Mouse (Mus musculus) embryonic facial prominence, embryonic 15.5 days (tissue): ENCODE data around the gene Shisa4. TPM values are rescaled to one million over a fixed set of nuclear protein-coding genes. Genes with fewer than 3 reads are reported as not detected.
A peak's percentile ranks its signal among the peaks of the same experiment; 100 is the strongest.
"Not testable (repeated sequence)": the region's sequence is repeated elsewhere in the genome, so short reads cannot be mapped to it uniquely, and the experiment has no call there.

ENCODE experiments used
- ATAC-seq: fragments of 200-750 bp; cut with Nextera tagmentation; 2 replicates; pipeline ENCODE4 v1.8.0; 2017; ENCODE audit warnings: low read depth, moderate TSS enrichment; ENCODE audit not compliant: insufficient number of reproducible peaks, low FRiP score, low TSS enrichment
- H3K27ac ChIP-seq: fragments of 300-500 bp; sonication (generic); replicated peaks from 2 replicates; pipeline ENCODE4 v1.5.1; 2015; ENCODE audit warnings: mild to moderate bottlenecking, inconsistent platforms
- H3K27me3 ChIP-seq: fragments of 300-500 bp; sonication (generic); 2 replicates; pipeline ENCODE4 v1.6.1; 2015; ENCODE audit warnings: inconsistent platforms
- H3K36me3 ChIP-seq: fragments of 300-500 bp; sonication (generic); 2 replicates; pipeline ENCODE4 v1.6.1; 2015; ENCODE audit warnings: mild to moderate bottlenecking, inconsistent platforms
- H3K4me1 ChIP-seq: fragments of 300-500 bp; sonication (generic); 2 replicates; pipeline ENCODE4 v1.6.1; 2015; ENCODE audit warnings: inconsistent platforms
- H3K4me2 ChIP-seq: fragments of 300-500 bp; sonication (generic); replicated peaks from 2 replicates; pipeline ENCODE4 v1.6.1; 2015; ENCODE audit warnings: mild to moderate bottlenecking, inconsistent platforms
- H3K4me3 ChIP-seq: fragments of 300-500 bp; sonication (generic); replicated peaks from 2 replicates; pipeline ENCODE4 v1.5.1; 2015; ENCODE audit warnings: mild to moderate bottlenecking, inconsistent platforms
- H3K9ac ChIP-seq: fragments of 300-500 bp; sonication (generic); 2 replicates; pipeline ENCODE4 v1.6.1; 2015; ENCODE audit warnings: inconsistent platforms
- H3K9me3 ChIP-seq: fragments of 300-500 bp; sonication (generic); replicated peaks from 2 replicates; pipeline ENCODE4 v1.6.1; 2016; ENCODE audit warnings: inconsistent platforms
- WGBS: fragments of 180-500 bp; shearing (Covaris S2); methylation state at CpG from one replicate; pipeline ENCODE4 v1.1.7; 2015; 5-methylcytosine and 5-hydroxymethylcytosine counted together
- polyA plus RNA-seq: library from polyadenylated mRNA; unstranded; fragments of >200 nt; fragmentation: Nextera tagmentation; extraction: Ambion mirVana; gene quantifications from 2 replicates; pipeline ENCODE4 v1.2.1, GENCODE M21; 2015

The Shisa4 gene
- polyA plus RNA-seq, 1 experiment from 2014 or later = 30.8 TPM

GRCm38 (mm10) chr1:135381560-135381959, 6.5 kb upstream of the Shisa4 start:
- not testable (repeated sequence) for H3K9me3 ChIP-seq, H3K4me3 ChIP-seq, H3K4me2 ChIP-seq, H3K4me1 ChIP-seq, H3K27me3 ChIP-seq, H3K27ac ChIP-seq, ATAC-seq, H3K9ac ChIP-seq
- H3K36me3 ChIP-seq = peaks cover 41% of the 10 kb centered on the region
- WGBS = 61% methylated on average over 6 of the region's 6 CpGs

GRCm38 (mm10) chr1:135380071-135380991, 5.3 kb upstream of the Shisa4 start:
- no peak for ATAC-seq
- no peak overlapping the region for H3K27ac ChIP-seq
- 71% methylated on average over 15 of the region's 15 CpGs for WGBS

GRCm38 (mm10) chr1:135379048-135379447, 4.0 kb upstream of the Shisa4 start:
- Histone ChIP-seq H3K9ac (no peak overlapping the region), H3K4me1 (peaks cover 13% of the 10 kb centered on the region), H3K4me2 (no peak overlapping the region), H3K4me3 (no peak overlapping the region), H3K27me3 (no peaks in the 10 kb centered on the region), H3K27ac (no peak overlapping the region), H3K9me3 (no peaks in the 10 kb centered on the region), H3K36me3 (peaks cover 16% of the 10 kb centered on the region)
- 39% methylated on average over 2 of the region's 2 CpGs for WGBS
- no peak for ATAC-seq

More at GRCm38 (mm10) chr1:135380071-135380991, 5.3 kb upstream of the Shisa4 start:
- no peak overlapping the region for H3K4me3 ChIP-seq
- peaks cover under 1% of the 10 kb centered on the region; the same call in 1 of the 2 replicates for H3K4me1 ChIP-seq
- no peaks in the 10 kb centered on the region for H3K9me3 ChIP-seq
- no peaks in the 10 kb centered on the region for H3K27me3 ChIP-seq
- no peak overlapping the region for H3K9ac ChIP-seq
- H3K4me2 ChIP-seq = no peak overlapping the region
- H3K36me3 ChIP-seq = peaks cover 29% of the 10 kb centered on the region

GRCm38 (mm10) chr1:135378576-135378975, 3.5 kb upstream of the Shisa4 start:
- Histone ChIP-seq H3K27ac (no peak overlapping the region), H3K9me3 (no peaks in the 10 kb centered on the region), H3K36me3 (peaks cover 12% of the 10 kb centered on the region), H3K27me3 (no peaks in the 10 kb centered on the region), H3K4me2 (no peak overlapping the region), H3K9ac (no peak overlapping the region), H3K4me3 (no peak overlapping the region), H3K4me1 (peaks cover 15% of the 10 kb centered on the region)
- no peak for ATAC-seq
- WGBS = 56% methylated on average over 9 of the region's 9 CpGs

GRCm38 (mm10) chr1:135374175-135374867, 716 bp downstream of the Shisa4 start:
- Histone ChIP-seq H3K4me1 (peaks cover 18% of the 10 kb centered on the region), H3K4me3 (peak overlapping the region; percentile 58), H3K36me3 (no peaks in the 10 kb centered on the region), H3K27me3 (no peaks in the 10 kb centered on the region), H3K27ac (no peak overlapping the region), H3K9ac (peak overlapping the region; percentile 39), H3K4me2 (peak overlapping the region; percentile 90), H3K9me3 (no peaks in the 10 kb centered on the region)
- ATAC-seq = no peak; the same call in 1 of the 2 replicates
- WGBS = 5% methylated on average over 19 of the region's 19 CpGs

- Histone ChIP-seq H3K27ac (no peak overlapping the region), H3K9me3 (no peaks in the 10 kb centered on the region), H3K4me2 (no peak overlapping the region), H3K27me3 (no peaks in the 10 kb centered on the region), H3K36me3 (no peaks in the 10 kb centered on the region), H3K4me1 (peaks cover 27% of the 10 kb centered on the region), H3K4me3 (no peak overlapping the region), H3K9ac (no peak overlapping the region)
- no peak for ATAC-seq
- 76% methylated on average over 4 of the region's 4 CpGs for WGBS
Observed at GRCm38 (mm10) chr1:135373171-135373677, 1.8 kb downstream of the Shisa4 start.

GRCm38 (mm10) chr1:135369415-135369814, 5.6 kb downstream of the Shisa4 start:
- H3K4me3 ChIP-seq = no peak overlapping the region
- H3K4me2 ChIP-seq = no peak overlapping the region; the same call in 1 of the 2 replicates
- H3K36me3 ChIP-seq = no peaks in the 10 kb centered on the region
- no peaks in the 10 kb centered on the region for H3K9me3 ChIP-seq
- WGBS = 80% methylated on average over 5 of the region's 5 CpGs
- ATAC-seq = no peak
- peaks cover 18% of the 10 kb centered on the region for H3K4me1 ChIP-seq
- H3K27me3 ChIP-seq = no peaks in the 10 kb centered on the region
- no peak overlapping the region for H3K9ac ChIP-seq
- no peak overlapping the region for H3K27ac ChIP-seq

GRCm38 (mm10) chr1:135368982-135369381, 6.1 kb downstream of the Shisa4 start:
- no peak for ATAC-seq
- Histone ChIP-seq H3K4me1 (peaks cover 14% of the 10 kb centered on the region), H3K4me3 (peak overlapping the region; percentile 53), H3K27me3 (no peaks in the 10 kb centered on the region), H3K4me2 (peak overlapping the region; percentile 96), H3K9me3 (no peaks in the 10 kb centered on the region), H3K27ac (no peak overlapping the region), H3K9ac (peak overlapping the region; percentile 45), H3K36me3 (no peaks in the 10 kb centered on the region)
- WGBS = 10% methylated on average over 14 of the region's 14 CpGs

- Histone ChIP-seq H3K36me3 (no peaks in the 10 kb centered on the region), H3K9ac (peak overlapping the region; percentile 45), H3K9me3 (no peaks in the 10 kb centered on the region), H3K27me3 (no peaks in the 10 kb centered on the region), H3K4me2 (peak overlapping the region; percentile 96), H3K4me3 (peak overlapping the region; percentile 53), H3K4me1 (peaks cover 12% of the 10 kb centered on the region; the same call in 1 of the 2 replicates), H3K27ac (no peak overlapping the region)
- ATAC-seq = peak; percentile 68
- WGBS = under 1% methylated on average over 20 of the region's 20 CpGs
Observed at GRCm38 (mm10) chr1:135368245-135368644, 6.8 kb downstream of the Shisa4 start.

- Histone ChIP-seq H3K4me2 (no peak overlapping the region), H3K9ac (no peak overlapping the region), H3K4me1 (peaks cover 12% of the 10 kb centered on the region; the same call in 1 of the 2 replicates), H3K9me3 (no peaks in the 10 kb centered on the region), H3K4me3 (no peak overlapping the region), H3K27ac (no peak overlapping the region), H3K27me3 (no peaks in the 10 kb centered on the region), H3K36me3 (no peaks in the 10 kb centered on the region)
- ATAC-seq = no peak
- 68% methylated on average over 8 of the region's 8 CpGs for WGBS
Observed at GRCm38 (mm10) chr1:135367595-135367994, 7.4 kb downstream of the Shisa4 start.

GRCm38 (mm10) chr1:135367005-135367404, 8.0 kb downstream of the Shisa4 start:
- H3K4me3 ChIP-seq = no peak overlapping the region

More at GRCm38 (mm10) chr1:135367005-135367404, 8.0 kb downstream of the Shisa4 start:
- Histone ChIP-seq H3K4me1 (peaks cover 12% of the 10 kb centered on the region; the same call in 1 of the 2 replicates), H3K27me3 (no peaks in the 10 kb centered on the region), H3K4me2 (no peak overlapping the region), H3K9ac (no peak overlapping the region), H3K9me3 (no peaks in the 10 kb centered on the region), H3K36me3 (no peaks in the 10 kb centered on the region), H3K27ac (no peak overlapping the region)
- 72% methylated on average over 7 of the region's 7 CpGs for WGBS
- ATAC-seq = no peak
